Mouse (Mus musculus) hindbrain, embryonic 11.5 days (tissue): ENCODE measurements around the gene Gng5. TPM values are rescaled to one million over a fixed set of nuclear protein-coding genes. Genes with fewer than 3 reads are reported as not detected.

Source experiments
- ATAC-seq: fragments of 200-750 bp; cut with Nextera tagmentation; 2 replicates; pipeline ENCODE4 v1.8.0; 2017; ENCODE audit warnings: mild to moderate bottlenecking, moderate TSS enrichment, moderate library complexity; ENCODE audit not compliant: low FRiP score
- DNase-seq: peaks from one replicate; pipeline ENCODE4 v3.0.0-alpha.2; 2015; ENCODE audit warnings: low spot score
- H3K27ac ChIP-seq: fragments of 300-500 bp; sonication (generic); 2 replicates; pipeline ENCODE4 v1.5.1; 2014; ENCODE audit warnings: mild to moderate bottlenecking, low read depth, low read length
- H3K27me3 ChIP-seq: fragments of 300-500 bp; sonication (generic); 2 replicates; pipeline ENCODE4 v1.6.1; 2014; ENCODE audit warnings: mild to moderate bottlenecking, low read length, moderate library complexity, mixed read lengths; ENCODE audit not compliant: control insufficient read depth, insufficient read depth
- H3K36me3 ChIP-seq: fragments of 300-500 bp; sonication (generic); 2 replicates; pipeline ENCODE4 v1.6.1; 2014; ENCODE audit warnings: mild to moderate bottlenecking, low read length, moderate library complexity, mixed read lengths; ENCODE audit not compliant: control insufficient read depth, insufficient read depth
- H3K4me1 ChIP-seq: fragments of 300-500 bp; sonication (generic); replicated peaks from 2 replicates; pipeline ENCODE4 v1.6.1; 2014; ENCODE audit warnings: low read length, mixed read lengths; ENCODE audit not compliant: control insufficient read depth, insufficient read depth
- H3K4me2 ChIP-seq: fragments of 300-500 bp; sonication (generic); replicated peaks from 2 replicates; pipeline ENCODE4 v1.6.1; 2014; ENCODE audit warnings: mild to moderate bottlenecking, low read depth, low read length
- H3K4me3 ChIP-seq: fragments of 300-500 bp; sonication (generic); 2 replicates; pipeline ENCODE4 v1.5.1; 2014; ENCODE audit warnings: low read depth, low read length
- H3K9ac ChIP-seq: fragments of 300-500 bp; sonication (generic); 2 replicates; pipeline ENCODE4 v1.6.1; 2014; ENCODE audit warnings: low read depth, low read length
- H3K9me3 ChIP-seq: fragments of 300-500 bp; sonication (generic); 2 replicates; pipeline ENCODE4 v1.6.1; 2016; ENCODE audit warnings: low read length; ENCODE audit not compliant: control insufficient read depth
- WGBS: fragments of 180-500 bp; shearing (Covaris S2); extraction: QIAGEN DNeasy Blood & Tissue Kit; methylation state at CpG from one replicate; pipeline ENCODE4 v1.1.7; 2014; 5-methylcytosine and 5-hydroxymethylcytosine counted together
- polyA plus RNA-seq: library from polyadenylated mRNA; unstranded; fragments of >200 nt; fragmentation: Nextera tagmentation; extraction: Ambion mirVana; gene quantifications from 2 replicates; pipeline ENCODE4 v1.2.1, GENCODE M21; 2014

Gng5 gene
- 1,010 and 1,042 TPM in 2 replicates for polyA plus RNA-seq

DNA sequence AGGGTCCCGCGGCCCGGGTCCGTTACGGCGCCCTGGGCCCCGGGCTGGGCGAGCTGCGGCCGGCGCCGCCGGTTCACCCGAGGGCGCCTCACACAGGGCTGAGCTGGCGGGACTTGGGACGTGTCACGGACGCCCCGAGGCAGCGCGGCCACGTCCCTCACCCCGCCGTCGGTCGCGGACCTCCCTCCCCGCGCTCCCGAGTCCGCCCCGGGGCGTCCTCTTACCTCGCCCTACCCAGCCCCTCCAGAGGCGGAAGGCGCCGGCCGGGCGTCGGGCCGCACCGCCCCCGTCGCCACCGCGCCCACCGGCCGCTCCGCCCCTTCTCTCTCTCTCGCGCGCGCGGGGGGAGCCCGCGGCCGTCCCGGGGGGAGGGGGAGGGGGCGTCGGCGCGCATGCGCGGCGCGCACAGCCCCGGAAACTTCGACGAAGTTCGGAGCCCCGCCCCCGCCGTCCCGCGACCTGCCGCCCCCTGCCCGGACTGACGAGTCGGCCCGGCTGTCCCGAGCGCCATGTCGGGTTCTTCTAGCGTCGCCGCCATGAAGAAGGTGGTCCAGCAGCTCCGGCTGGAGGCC lies at the start of gene Gng5, which contains the start of gene Spata1:
Gene Gng5 (plus strand): TSS at position 377 of the 572 bp plus-strand sequence.
Gene Spata1 (minus strand): TSS at position 323 of the 572 bp plus-strand sequence.
- peak; percentile 93 for DNase-seq
- no peaks in the 10 kb centered on the region for H3K4me1 ChIP-seq
- H3K4me3 ChIP-seq = peak within 1 kb of the TSS; percentile 85
- H3K9ac ChIP-seq = peak within 1 kb of the TSS; percentile 93
- H3K36me3 ChIP-seq = 0 out of 2 replicates have a peak, but pooled peaks cover 2% of the 10 kb centered on the region
- no peaks in the 10 kb centered on the region for H3K27me3 ChIP-seq
- no peaks in the 10 kb centered on the region for H3K9me3 ChIP-seq
- ATAC-seq = peak; percentile 92
- H3K4me2 ChIP-seq = peak within 1 kb of the TSS; percentile 46
- WGBS = 0% methylated on average over 40 of the region's 88 CpGs
- H3K27ac ChIP-seq = peak within 1 kb of the TSS; percentile 85

DNA sequence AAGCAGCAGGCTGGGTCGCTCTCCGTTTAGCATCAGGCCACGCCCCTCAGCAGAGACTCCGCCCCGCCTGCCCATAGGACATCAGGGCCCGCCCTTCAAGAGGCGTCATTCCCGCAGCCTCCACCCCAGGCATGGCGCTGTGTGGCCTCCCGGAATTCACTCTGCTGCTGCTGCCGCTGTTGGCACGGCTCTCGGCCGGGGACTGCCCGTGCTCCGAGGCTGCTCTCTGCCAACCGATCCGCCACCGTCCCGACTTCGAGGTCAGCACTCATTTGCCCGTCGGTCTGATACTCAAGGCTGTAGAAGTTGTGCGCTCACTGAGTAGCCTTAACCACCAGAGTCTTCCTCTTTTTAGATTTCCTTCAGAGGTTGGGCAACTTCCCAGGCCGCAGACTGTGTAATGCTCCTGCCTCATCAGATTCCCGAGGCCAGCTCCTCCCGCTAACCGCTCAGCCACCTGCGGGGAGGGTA lies 49.2 kb upstream of the Gng5 start:
- Histone ChIP-seq H3K4me3 (peak overlapping the region; percentile 45), H3K9ac (peak overlapping the region; percentile 69), H3K27ac (peak overlapping the region; percentile 31; the same call in 1 of the 2 replicates), H3K4me1 (no peaks in the 10 kb centered on the region; the same call in 1 of the 2 replicates), H3K27me3 (no peaks in the 10 kb centered on the region), H3K36me3 (no peaks in the 10 kb centered on the region), H3K4me2 (peak overlapping the region; percentile 67), H3K9me3 (no peaks in the 10 kb centered on the region)
- DNase-seq (peak; percentile 96), ATAC-seq (peak; percentile 99)
- WGBS = under 1% methylated on average over 29 of the region's 29 CpGs

DNA sequence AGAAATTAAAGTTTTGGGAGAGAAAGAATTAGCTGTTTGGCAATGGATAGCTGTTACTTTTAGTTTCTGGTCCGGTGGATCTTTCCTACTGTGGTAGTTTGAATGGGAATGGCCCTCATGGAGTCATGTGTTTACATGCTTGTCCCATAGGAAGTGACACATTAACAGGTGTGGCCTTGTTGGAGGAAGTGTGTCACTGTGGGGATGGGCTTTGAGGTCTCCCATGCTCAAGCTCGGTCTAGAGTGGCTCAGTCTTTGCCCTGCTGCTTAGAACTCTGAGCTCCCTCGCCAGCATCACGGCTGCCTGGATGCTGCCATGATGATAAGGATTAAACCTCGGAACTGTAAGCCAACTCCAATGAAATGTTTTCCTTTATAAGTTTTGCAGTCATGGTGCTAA lies 48.2 kb upstream of the Gng5 start:
- no peak for ATAC-seq
- DNase-seq = no peak

DNA sequence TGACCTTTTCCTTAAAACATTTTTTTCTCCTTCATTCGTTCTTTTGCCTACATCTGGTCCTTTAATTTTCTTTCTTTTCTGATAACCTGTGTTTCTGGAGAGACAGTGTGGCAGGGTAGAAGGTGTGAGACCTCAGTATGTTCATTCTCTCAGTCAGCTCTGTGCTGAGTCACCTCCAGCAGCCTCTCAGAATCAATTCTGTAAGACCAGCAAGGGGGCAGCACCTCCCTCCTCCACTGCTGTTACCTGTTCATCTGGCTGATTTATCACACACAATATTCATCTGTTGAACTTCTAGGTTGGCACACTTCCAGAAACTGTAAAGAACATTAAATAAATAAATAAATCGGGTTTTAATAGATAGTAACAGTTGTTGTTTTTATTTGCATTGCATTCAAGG lies 36.7 kb upstream of the Gng5 start:
- DNase-seq = no peak
- no peaks in the 10 kb centered on the region for H3K4me1 ChIP-seq
- no peaks in the 10 kb centered on the region for H3K9me3 ChIP-seq
- WGBS = 64% methylated on average over 2 of the region's 2 CpGs
- H3K4me3 ChIP-seq = no peak overlapping the region
- no peaks in the 10 kb centered on the region for H3K36me3 ChIP-seq
- ATAC-seq = no peak
- H3K4me2 ChIP-seq = no peak overlapping the region
- H3K27me3 ChIP-seq = no peaks in the 10 kb centered on the region
- H3K27ac ChIP-seq = no peak overlapping the region
- no peak overlapping the region for H3K9ac ChIP-seq

More for the DNA sequence above, 48.2 kb upstream of the Gng5 start:
- Histone ChIP-seq H3K4me3 (no peak overlapping the region), H3K4me2 (no peak overlapping the region), H3K27me3 (no peaks in the 10 kb centered on the region), H3K27ac (no peak overlapping the region), H3K36me3 (no peaks in the 10 kb centered on the region), H3K9ac (no peak overlapping the region), H3K9me3 (no peaks in the 10 kb centered on the region), H3K4me1 (no peaks in the 10 kb centered on the region; the same call in 1 of the 2 replicates)
- 90% methylated on average over 5 of the region's 5 CpGs for WGBS

DNA sequence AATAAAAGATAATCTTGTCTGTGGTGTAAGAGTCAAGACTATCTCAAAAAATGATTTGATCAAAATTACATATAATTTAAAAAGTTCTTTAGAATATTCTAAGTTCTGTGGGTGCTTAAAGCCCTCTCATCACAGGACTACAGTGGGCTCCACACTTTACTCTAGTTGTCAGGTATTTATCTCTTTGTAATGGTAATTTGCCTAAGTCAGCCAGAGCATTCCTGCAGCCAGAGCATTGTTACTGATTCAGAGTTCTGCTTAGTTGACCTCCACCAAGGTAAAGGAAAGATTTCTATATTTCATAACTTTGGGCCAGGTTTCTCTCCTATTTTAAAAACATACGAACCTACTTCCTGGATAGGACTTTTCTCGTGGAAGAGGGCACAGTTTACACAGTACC lies 30.4 kb upstream of the Gng5 start:
- no peak for DNase-seq
- H3K4me1 ChIP-seq = no peaks in the 10 kb centered on the region
- no peak overlapping the region for H3K4me3 ChIP-seq
- H3K4me2 ChIP-seq = no peak overlapping the region
- no peaks in the 10 kb centered on the region for H3K9me3 ChIP-seq
- ATAC-seq = no peak
- H3K27me3 ChIP-seq = no peaks in the 10 kb centered on the region
- no peak overlapping the region for H3K27ac ChIP-seq
- WGBS = 82% methylated on average over 2 of the region's 2 CpGs
- H3K36me3 ChIP-seq = no peaks in the 10 kb centered on the region
- H3K9ac ChIP-seq = no peak overlapping the region

DNA sequence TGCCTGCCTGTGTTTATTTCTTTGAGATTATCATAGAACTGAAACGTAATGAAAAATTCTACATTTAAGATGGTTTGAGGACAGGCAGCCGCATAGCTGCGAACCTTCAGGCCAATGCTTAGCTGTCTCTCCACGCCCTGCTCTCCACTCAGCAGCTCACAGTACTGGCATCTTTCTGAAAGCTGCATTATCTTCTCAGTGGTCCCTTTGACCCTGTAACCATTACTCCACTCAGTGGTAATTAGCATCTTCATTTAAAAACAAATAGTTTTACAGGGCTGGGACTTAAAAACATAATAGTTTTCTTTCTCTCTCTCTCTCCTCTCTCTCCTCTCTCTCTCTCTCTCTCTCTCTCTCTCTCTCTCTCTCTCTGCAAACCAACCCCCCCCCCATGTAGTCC lies 26.9 kb upstream of the Gng5 start:
- 71% methylated on average over 4 of the region's 4 CpGs for WGBS
- no peaks in the 10 kb centered on the region for H3K27me3 ChIP-seq
- H3K9me3 ChIP-seq = no peaks in the 10 kb centered on the region
- no peak for ATAC-seq
- H3K4me2 ChIP-seq = no peak overlapping the region
- no peak for DNase-seq
- H3K36me3 ChIP-seq = no peaks in the 10 kb centered on the region
- H3K27ac ChIP-seq = no peak overlapping the region
- H3K9ac ChIP-seq = no peak overlapping the region
- H3K4me3 ChIP-seq = no peak overlapping the region
- H3K4me1 ChIP-seq = no peaks in the 10 kb centered on the region

DNA sequence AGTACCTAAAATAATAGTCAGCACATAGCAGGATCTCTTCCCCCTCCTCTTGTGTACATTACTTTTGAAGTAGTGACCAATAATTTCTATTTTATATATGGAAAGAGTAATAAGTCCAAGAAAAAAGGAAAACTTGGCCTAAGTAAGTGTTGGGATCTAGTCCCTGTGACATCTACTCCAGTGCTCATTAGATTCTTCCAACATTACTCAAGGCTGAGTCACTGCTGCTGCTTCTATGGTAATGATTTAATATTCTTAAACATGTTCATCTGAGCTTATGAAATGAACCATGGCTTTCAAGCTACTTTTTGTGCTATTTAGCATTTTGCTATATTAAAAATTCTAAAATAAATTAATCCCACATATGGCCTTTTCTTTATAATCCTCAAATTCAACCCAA lies 25.9 kb upstream of the Gng5 start:
- no peaks in the 10 kb centered on the region for H3K9me3 ChIP-seq
- H3K4me3 ChIP-seq = no peak overlapping the region
- H3K36me3 ChIP-seq = no peaks in the 10 kb centered on the region
- no peak overlapping the region for H3K4me2 ChIP-seq
- H3K9ac ChIP-seq = no peak overlapping the region
- no peaks in the 10 kb centered on the region for H3K27me3 ChIP-seq
- DNase-seq (no peak), ATAC-seq (no peak)
- H3K4me1 ChIP-seq = no peaks in the 10 kb centered on the region
- no peak overlapping the region for H3K27ac ChIP-seq

DNA sequence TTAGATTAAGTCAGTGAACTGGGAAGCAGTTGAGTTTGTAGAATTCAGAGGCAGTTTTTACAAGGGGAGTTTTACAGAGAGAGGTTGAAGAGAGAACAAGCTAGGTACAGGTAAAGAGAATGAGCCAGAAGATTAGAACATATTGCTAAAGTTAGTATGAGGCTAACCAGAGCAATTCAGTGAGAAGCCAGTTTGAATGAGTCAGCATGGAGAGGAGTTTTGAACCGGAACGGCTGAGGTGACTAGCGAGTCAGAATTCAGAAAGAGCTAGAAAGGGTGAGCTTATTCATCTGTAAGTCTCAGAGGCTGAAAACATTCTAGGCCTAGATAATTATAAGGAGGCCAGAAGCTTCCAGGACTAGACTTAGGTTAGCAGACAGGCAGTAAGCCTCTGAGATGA lies 25.2 kb upstream of the Gng5 start:
- Histone ChIP-seq H3K36me3 (no peaks in the 10 kb centered on the region), H3K27me3 (no peaks in the 10 kb centered on the region), H3K27ac (no peak overlapping the region), H3K4me3 (no peak overlapping the region), H3K9me3 (no peaks in the 10 kb centered on the region), H3K4me1 (no peaks in the 10 kb centered on the region), H3K4me2 (no peak overlapping the region), H3K9ac (no peak overlapping the region)
- ATAC-seq = no peak
- no peak for DNase-seq
- WGBS = 91% methylated on average over 3 of the region's 3 CpGs

DNA sequence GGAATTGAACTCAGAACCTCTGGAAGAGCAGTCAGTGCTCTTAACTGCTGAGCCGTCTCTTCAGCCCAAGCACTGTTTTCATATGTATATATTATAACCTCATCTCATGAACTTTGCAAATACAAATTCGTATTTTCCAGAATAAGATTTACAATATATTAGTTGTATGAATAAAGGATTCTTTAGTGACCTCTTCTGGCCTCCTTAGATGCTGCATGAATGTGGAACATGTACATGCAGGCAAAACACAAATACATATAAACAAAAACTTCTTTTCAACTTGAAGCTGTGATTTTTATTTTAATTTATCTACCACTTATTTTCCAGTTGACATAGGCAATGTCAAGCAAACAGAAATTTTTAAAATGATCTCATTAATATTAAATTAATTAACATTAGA lies 17.6 kb upstream of the Gng5 start:
- H3K4me1 ChIP-seq = no peaks in the 10 kb centered on the region
- no peak overlapping the region for H3K27ac ChIP-seq
- no peak overlapping the region for H3K4me2 ChIP-seq
- DNase-seq = no peak
- no peaks in the 10 kb centered on the region for H3K27me3 ChIP-seq
- no peak overlapping the region for H3K4me3 ChIP-seq
- no peak for ATAC-seq
- no peaks in the 10 kb centered on the region for H3K9me3 ChIP-seq
- no peaks in the 10 kb centered on the region for H3K36me3 ChIP-seq
- no peak overlapping the region for H3K9ac ChIP-seq
- 77% methylated on average over 2 of the region's 2 CpGs for WGBS
